Mouse (Mus musculus): Measurements from ENCODE around the gene Gm28305. TPM values are rescaled to one million over a fixed set of nuclear protein-coding genes. Genes with fewer than 3 reads are reported as not detected.
A peak's percentile ranks its signal among the peaks of the same experiment; 100 is the strongest.

Gm28305 gene
- polyA plus RNA-seq, 1 experiment from 2014 or later: not detected

GRCm38 (mm10) chr9:104038266-104038665 lies 2.2 kb upstream of the Gm28305 start:
- H3K4me2 ChIP-seq (replicated peaks; ENCODE audit: low read depth): no peak overlapping the region
- no peaks in the 10 kb centered on the region for H3K27me3 ChIP-seq (replicated peaks; ENCODE audit: control insufficient read depth, insufficient read depth, low read length)
- no peak for ATAC-seq
- no peaks in the 10 kb centered on the region for H3K4me1 ChIP-seq (replicated peaks; ENCODE audit: control insufficient read depth, insufficient read depth, low read length)
- 88% methylated on average over 13 of the region's 13 CpGs for WGBS
- H3K27ac ChIP-seq (ENCODE audit: low read depth, low read length): no peak overlapping the region
- TF ChIP-seq CTCF (IDR thresholded peaks at IDR 0.05; ENCODE audit: low read depth): no peak
- peaks cover 18% of the 10 kb centered on the region; the same call in 1 of the 2 replicates for H3K36me3 ChIP-seq (ENCODE audit: control insufficient read depth, insufficient read depth)
- H3K4me3 ChIP-seq (ENCODE audit: low read depth, low read length): no peak overlapping the region
- H3K9ac ChIP-seq (ENCODE audit: low read depth, low read length): no peak overlapping the region
- no peaks in the 10 kb centered on the region for H3K9me3 ChIP-seq (ENCODE audit: control insufficient read depth)

GRCm38 (mm10) chr9:104039031-104039695 lies 1.3 kb upstream of the Gm28305 start:
- ATAC-seq: no peak
- 90% methylated on average over 21 of the region's 21 CpGs for WGBS
- Histone ChIP-seq H3K9me3 (ENCODE audit: control insufficient read depth) (no peaks in the 10 kb centered on the region), H3K27me3 (replicated peaks; ENCODE audit: control insufficient read depth, insufficient read depth, low read length) (no peaks in the 10 kb centered on the region), H3K9ac (ENCODE audit: low read depth, low read length) (no peak overlapping the region), H3K4me1 (replicated peaks; ENCODE audit: control insufficient read depth, insufficient read depth, low read length) (no peaks in the 10 kb centered on the region), H3K4me3 (ENCODE audit: low read depth, low read length) (no peak overlapping the region), H3K27ac (ENCODE audit: low read depth, low read length) (no peak overlapping the region), H3K4me2 (replicated peaks; ENCODE audit: low read depth) (no peak overlapping the region), H3K36me3 (ENCODE audit: control insufficient read depth, insufficient read depth) (peaks cover 18% of the 10 kb centered on the region; the same call in 1 of the 2 replicates)
- TF ChIP-seq CTCF (IDR thresholded peaks at IDR 0.05; ENCODE audit: low read depth): no peak

- Histone ChIP-seq H3K36me3 (ENCODE audit: control insufficient read depth, insufficient read depth) (peaks cover 18% of the 10 kb centered on the region; the same call in 1 of the 2 replicates), H3K9me3 (ENCODE audit: control insufficient read depth) (no peaks in the 10 kb centered on the region), H3K4me2 (replicated peaks; ENCODE audit: low read depth) (no peak overlapping the region), H3K27me3 (replicated peaks; ENCODE audit: control insufficient read depth, insufficient read depth, low read length) (no peaks in the 10 kb centered on the region), H3K4me3 (ENCODE audit: low read depth, low read length) (no peak overlapping the region), H3K9ac (ENCODE audit: low read depth, low read length) (no peak overlapping the region), H3K4me1 (replicated peaks; ENCODE audit: control insufficient read depth, insufficient read depth, low read length) (no peaks in the 10 kb centered on the region), H3K27ac (ENCODE audit: low read depth, low read length) (no peak overlapping the region)
- ATAC-seq: no peak
- TF ChIP-seq CTCF (IDR thresholded peaks at IDR 0.05; ENCODE audit: low read depth): no peak
- 82% methylated on average over 4 of the region's 4 CpGs for WGBS
These were observed 720 bp upstream of the Gm28305 start for GRCm38 (mm10) chr9:104039742-104040141.

GRCm38 (mm10) chr9:104043676-104044075 lies 3.2 kb downstream of the Gm28305 start:
- TF ChIP-seq CTCF (IDR thresholded peaks at IDR 0.05; ENCODE audit: low read depth): no peak
- H3K36me3 ChIP-seq (ENCODE audit: control insufficient read depth, insufficient read depth): peaks cover 29% of the 10 kb centered on the region
- no peak for ATAC-seq
- H3K27ac ChIP-seq (ENCODE audit: low read depth, low read length): no peak overlapping the region
- no peak overlapping the region for H3K4me3 ChIP-seq (ENCODE audit: low read depth, low read length)
- H3K27me3 ChIP-seq (replicated peaks; ENCODE audit: control insufficient read depth, insufficient read depth, low read length): no peaks in the 10 kb centered on the region
- no peak overlapping the region for H3K4me2 ChIP-seq (replicated peaks; ENCODE audit: low read depth)
- WGBS: 80% methylated on average over 4 of the region's 4 CpGs
- no peaks in the 10 kb centered on the region for H3K9me3 ChIP-seq (ENCODE audit: control insufficient read depth)
- H3K4me1 ChIP-seq (replicated peaks; ENCODE audit: control insufficient read depth, insufficient read depth, low read length): no peaks in the 10 kb centered on the region
- no peak overlapping the region for H3K9ac ChIP-seq (ENCODE audit: low read depth, low read length)

GRCm38 (mm10) chr9:104051028-104051427 lies 10.6 kb downstream of the Gm28305 start:
- Histone ChIP-seq H3K36me3 (ENCODE audit: control insufficient read depth, insufficient read depth) (peaks cover 87% of the 10 kb centered on the region), H3K4me3 (ENCODE audit: low read depth, low read length) (no peak overlapping the region), H3K9ac (ENCODE audit: low read depth, low read length) (no peak overlapping the region), H3K4me1 (replicated peaks; ENCODE audit: control insufficient read depth, insufficient read depth, low read length) (no peaks in the 10 kb centered on the region), H3K4me2 (replicated peaks; ENCODE audit: low read depth) (no peak overlapping the region), H3K27ac (ENCODE audit: low read depth, low read length) (no peak overlapping the region), H3K9me3 (ENCODE audit: control insufficient read depth) (no peaks in the 10 kb centered on the region), H3K27me3 (replicated peaks; ENCODE audit: control insufficient read depth, insufficient read depth, low read length) (no peaks in the 10 kb centered on the region)
- WGBS: 95% methylated on average over 6 of the region's 6 CpGs
- no peak for TF ChIP-seq CTCF (IDR thresholded peaks at IDR 0.05; ENCODE audit: low read depth)
- no peak for ATAC-seq

- WGBS: under 1% methylated on average over 58 of the region's 59 CpGs
- peak within 1 kb of the TSS; percentile 100 for H3K4me3 ChIP-seq (ENCODE audit: low read depth, low read length)
- H3K9me3 ChIP-seq (ENCODE audit: control insufficient read depth): no peaks in the 10 kb centered on the region
- H3K27me3 ChIP-seq (replicated peaks; ENCODE audit: control insufficient read depth, insufficient read depth, low read length): no peaks in the 10 kb centered on the region
- peak within 1 kb of the TSS; percentile 82 for H3K27ac ChIP-seq (ENCODE audit: low read depth, low read length)
- H3K4me2 ChIP-seq (replicated peaks; ENCODE audit: low read depth): peak within 1 kb of the TSS; percentile 83
- no peak for TF ChIP-seq CTCF (IDR thresholded peaks at IDR 0.05; ENCODE audit: low read depth)
- H3K4me1 ChIP-seq (replicated peaks; ENCODE audit: control insufficient read depth, insufficient read depth, low read length): peaks cover 6% of the 10 kb centered on the region
- peak; percentile 76 for ATAC-seq
- peak within 1 kb of the TSS; percentile 85 for H3K9ac ChIP-seq (ENCODE audit: low read depth, low read length)
- H3K36me3 ChIP-seq (ENCODE audit: control insufficient read depth, insufficient read depth): peaks cover 13% of the 10 kb centered on the region
These were observed 22.2 kb downstream of the Gm28305 start, which contains the start of gene Uba5 for GRCm38 (mm10) chr9:104062430-104063243. Uba5 (minus strand) TSS chr9:104063134.
